Mouse (Mus musculus): ENCODE data around the gene Dnttip1. TPM values are rescaled to one million over a fixed set of nuclear protein-coding genes. Genes with fewer than 3 reads are reported as not detected.
A peak's percentile ranks its signal among the peaks of the same experiment; 100 is the strongest.

The Dnttip1 gene
- 16.2 and 26.0 TPM in 2 replicates for polyA plus RNA-seq (2012; rRNA removed)
- polyA plus RNA-seq (2014; fragmentation: Nextera tagmentation; extraction: Ambion mirVana) = 36.7 and 43.7 TPM in 2 replicates

GRCm38 (mm10) chr2:164745843-164746479 lies at the start of gene Dnttip1, which contains the start of gene Wfdc3:
TSS of gene Dnttip1 (plus strand) at chr2:164745983.
TSS of gene Wfdc3 (minus strand) at chr2:164745931.
- under 1% methylated on average over 69 of the region's 70 CpGs for WGBS (ENCODE audit: insufficient replicate concordance)
- H3K4me3 ChIP-seq (ENCODE audit: insufficient read depth in 1 of 2, low read depth in 2 of 2, low read length in 2 of 2) = peak within 1 kb of the TSS; percentile 97 to 99
- peak; percentile 85 for ATAC-seq (ENCODE audit: insufficient read depth)

DNA sequence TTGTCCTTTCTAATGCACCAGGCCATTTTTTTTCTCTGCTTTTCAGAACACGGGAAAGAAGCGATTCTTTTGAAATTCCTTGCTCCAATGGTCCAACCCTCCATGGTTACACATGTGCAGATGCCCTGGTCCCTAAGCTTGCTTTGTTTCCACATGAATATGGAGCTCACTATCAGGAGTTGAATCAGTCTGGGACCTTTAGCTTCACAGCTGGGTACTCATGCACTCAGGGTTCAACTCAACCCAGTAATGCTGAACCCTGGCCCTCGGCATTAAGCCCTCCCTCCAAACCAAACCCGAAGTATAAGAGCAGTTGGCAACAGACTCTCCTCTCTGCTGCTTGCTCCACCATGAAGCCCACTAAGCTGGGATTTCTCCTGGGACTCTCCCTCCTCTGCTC lies 47.6 kb upstream of the Dnttip1 start, which contains the start of gene Spint4:
Gene Spint4 (plus strand): TSS at position 301 of the 400 bp plus-strand sequence.
- WGBS (ENCODE audit: insufficient replicate concordance) = 58% methylated on average over 4 of the region's 4 CpGs
- no peaks in the 10 kb centered on the region for H3K36me3 ChIP-seq (replicated peaks; ENCODE audit: control insufficient read depth, insufficient read depth, low read depth)

More at GRCm38 (mm10) chr2:164745843-164746479, at the start of gene Dnttip1, which contains the start of gene Wfdc3:
- no peak for TF ChIP-seq CTCF (IDR thresholded peaks at IDR 0.05; ENCODE audit: low read depth)
- TF ChIP-seq EP300 (IDR thresholded peaks at IDR 0.05; ENCODE audit: low read depth) = no peak
- Histone ChIP-seq H3K4me1 (replicated peaks; ENCODE audit: control insufficient read depth in 2 of 2, insufficient read depth in 2 of 2, low read length in 1 of 2) (peaks cover 10 to 20% of the 10 kb centered on the region in 2 experiments; a peak in 3 of 4 replicates), H3K9ac (replicated peaks) (peak within 1 kb of the TSS; percentile 98), H3K27ac (peak within 1 kb of the TSS; percentile 87), H3K36me3 (replicated peaks; ENCODE audit: control insufficient read depth, insufficient read depth, low read depth) (peaks cover 37% of the 10 kb centered on the region), H3K9me3 (ENCODE audit: control insufficient read depth, low read length) (no peaks in the 10 kb centered on the region), H3K4me2 (ENCODE audit: low read depth) (peak within 1 kb of the TSS; percentile 90), H3K27me3 (ENCODE audit: control insufficient read depth, insufficient read depth, low read length) (no peaks in the 10 kb centered on the region; the same call in none of the 2 replicates)
- peak; percentile 80 to 83 (median 82) for DNase-seq (ENCODE audit: low read depth in 3 of 3, low spot score in 3 of 3)

DNA sequence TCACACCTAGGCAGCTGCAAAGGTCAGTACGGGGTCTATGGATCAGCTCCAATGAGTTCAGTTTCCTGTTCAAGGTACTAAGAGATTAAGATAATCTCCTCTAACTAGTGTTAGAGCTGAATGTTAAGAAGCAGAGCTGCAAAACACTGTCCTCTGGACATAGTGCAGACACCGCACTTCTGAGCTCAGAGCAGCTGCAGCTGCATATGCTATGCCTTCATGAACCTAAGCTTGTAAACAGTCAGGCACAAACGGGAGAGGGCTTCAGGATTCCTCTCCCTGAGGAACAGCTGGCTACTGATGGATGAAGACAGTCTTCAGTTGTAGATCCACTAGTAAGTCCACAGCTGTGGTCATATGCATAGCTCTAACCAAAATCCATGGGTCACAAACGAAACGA lies 44.8 kb upstream of the Dnttip1 start:
- Histone ChIP-seq H3K9ac (replicated peaks) (no peak overlapping the region), H3K27ac (no peak overlapping the region), H3K27me3 (ENCODE audit: control insufficient read depth, insufficient read depth, low read length) (no peaks in the 10 kb centered on the region), H3K4me2 (ENCODE audit: low read depth) (no peak overlapping the region), H3K36me3 (replicated peaks; ENCODE audit: control insufficient read depth, insufficient read depth, low read depth) (no peaks in the 10 kb centered on the region), H3K9me3 (ENCODE audit: control insufficient read depth, low read length) (no peaks in the 10 kb centered on the region), H3K4me1 (replicated peaks; ENCODE audit: control insufficient read depth in 2 of 2, insufficient read depth in 2 of 2, low read length in 1 of 2) (no peaks in the 10 kb centered on the region), H3K4me3 (ENCODE audit: insufficient read depth in 1 of 2, low read depth in 2 of 2, low read length in 2 of 2) (no peak overlapping the region)
- no peak for DNase-seq (ENCODE audit: low read depth in 3 of 3, low spot score in 3 of 3)
- no peak for TF ChIP-seq CTCF (IDR thresholded peaks at IDR 0.05; ENCODE audit: low read depth)
- no peak for TF ChIP-seq EP300 (IDR thresholded peaks at IDR 0.05; ENCODE audit: low read depth)
- no peak for ATAC-seq (ENCODE audit: insufficient read depth)
- 57% methylated on average over 5 of the region's 5 CpGs for WGBS (ENCODE audit: insufficient replicate concordance)

More for the DNA sequence above, 47.6 kb upstream of the Dnttip1 start, which contains the start of gene Spint4:
- no peak within 1 kb of the TSS for H3K4me2 ChIP-seq (ENCODE audit: low read depth)
- DNase-seq (ENCODE audit: low read depth in 3 of 3, low spot score in 3 of 3) = no peak
- TF ChIP-seq EP300 (IDR thresholded peaks at IDR 0.05; ENCODE audit: low read depth) (no peak), CTCF (IDR thresholded peaks at IDR 0.05; ENCODE audit: low read depth) (no peak)
- H3K27me3 ChIP-seq (ENCODE audit: control insufficient read depth, insufficient read depth, low read length) = no peaks in the 10 kb centered on the region
- no peak within 1 kb of the TSS for H3K27ac ChIP-seq
- no peak within 1 kb of the TSS for H3K4me3 ChIP-seq (ENCODE audit: insufficient read depth in 1 of 2, low read depth in 2 of 2, low read length in 2 of 2)
- no peaks in the 10 kb centered on the region for H3K4me1 ChIP-seq (replicated peaks; ENCODE audit: control insufficient read depth in 2 of 2, insufficient read depth in 2 of 2, low read length in 1 of 2)
- ATAC-seq (ENCODE audit: insufficient read depth) = no peak
- no peaks in the 10 kb centered on the region for H3K9me3 ChIP-seq (ENCODE audit: control insufficient read depth, low read length)
- no peak within 1 kb of the TSS for H3K9ac ChIP-seq (replicated peaks)

DNA sequence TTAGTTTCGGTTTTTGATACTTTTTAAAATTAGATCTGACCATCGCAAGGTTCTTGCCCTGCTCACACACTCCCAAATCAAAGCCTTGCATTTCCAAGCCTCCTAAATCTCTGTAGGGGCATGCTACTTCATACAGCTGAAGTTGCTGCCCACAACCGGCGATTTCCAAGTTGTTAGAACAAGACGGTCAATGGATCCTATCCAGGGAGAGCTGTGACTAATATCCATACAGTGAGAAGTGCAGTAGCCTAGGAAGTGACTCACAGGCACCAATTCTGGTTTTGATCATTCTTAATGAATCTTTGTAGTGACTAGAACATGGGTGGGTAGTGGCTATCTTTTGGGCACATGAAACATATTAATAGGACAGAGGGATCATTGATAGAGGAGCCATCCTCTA lies 44.0 kb upstream of the Dnttip1 start:
- TF ChIP-seq EP300 (IDR thresholded peaks at IDR 0.05; ENCODE audit: low read depth) = no peak
- TF ChIP-seq CTCF (IDR thresholded peaks at IDR 0.05; ENCODE audit: low read depth) = no peak
- H3K27ac ChIP-seq = no peak overlapping the region
- ATAC-seq (ENCODE audit: insufficient read depth) = no peak
- H3K9ac ChIP-seq (replicated peaks) = no peak overlapping the region
- DNase-seq (ENCODE audit: low read depth in 3 of 3, low spot score in 3 of 3) = no peak
- no peaks in the 10 kb centered on the region for H3K36me3 ChIP-seq (replicated peaks; ENCODE audit: control insufficient read depth, insufficient read depth, low read depth)
- WGBS (ENCODE audit: insufficient replicate concordance) = 59% methylated on average over 5 of the region's 5 CpGs
- H3K9me3 ChIP-seq (ENCODE audit: control insufficient read depth, low read length) = no peaks in the 10 kb centered on the region
- H3K27me3 ChIP-seq (ENCODE audit: control insufficient read depth, insufficient read depth, low read length) = no peaks in the 10 kb centered on the region
- no peak overlapping the region for H3K4me3 ChIP-seq (ENCODE audit: insufficient read depth in 1 of 2, low read depth in 2 of 2, low read length in 2 of 2)
- H3K4me1 ChIP-seq (replicated peaks; ENCODE audit: control insufficient read depth in 2 of 2, insufficient read depth in 2 of 2, low read length in 1 of 2) = no peaks in the 10 kb centered on the region
- H3K4me2 ChIP-seq (ENCODE audit: low read depth) = no peak overlapping the region

GRCm38 (mm10) chr2:164704235-164704634 lies 41.5 kb upstream of the Dnttip1 start:
- DNase-seq (ENCODE audit: low read depth in 3 of 3, low spot score in 3 of 3) (no peak), ATAC-seq (ENCODE audit: insufficient read depth) (no peak)
- Histone ChIP-seq H3K4me1 (replicated peaks; ENCODE audit: control insufficient read depth in 2 of 2, insufficient read depth in 2 of 2, low read length in 1 of 2) (no peaks in the 10 kb centered on the region), H3K9ac (replicated peaks) (no peak overlapping the region), H3K27me3 (ENCODE audit: control insufficient read depth, insufficient read depth, low read length) (no peaks in the 10 kb centered on the region), H3K27ac (no peak overlapping the region), H3K4me2 (ENCODE audit: low read depth) (no peak overlapping the region), H3K4me3 (ENCODE audit: insufficient read depth in 1 of 2, low read depth in 2 of 2, low read length in 2 of 2) (no peak overlapping the region), H3K36me3 (replicated peaks; ENCODE audit: control insufficient read depth, insufficient read depth, low read depth) (no peaks in the 10 kb centered on the region), H3K9me3 (ENCODE audit: control insufficient read depth, low read length) (no peaks in the 10 kb centered on the region)
- WGBS (ENCODE audit: insufficient replicate concordance) = 66% methylated on average over 5 of the region's 5 CpGs
- TF ChIP-seq CTCF (IDR thresholded peaks at IDR 0.05; ENCODE audit: low read depth) (no peak), EP300 (IDR thresholded peaks at IDR 0.05; ENCODE audit: low read depth) (no peak)

Data from liver, embryonic 14.5 days (tissue).